Mouse (Mus musculus): ENCODE measurements around the gene Thap12. TPM values are rescaled to one million over a fixed set of nuclear protein-coding genes. Genes with fewer than 3 reads are reported as not detected.

The Thap12 gene
- 43.1 and 45.3 TPM in 2 replicates for polyA plus RNA-seq (2015; fragmentation: Nextera tagmentation; extraction: Ambion mirVana)

GRCm38 (mm10) chr7:98702283-98703240 is at the start of gene Thap12:
Gene Thap12 (plus strand): TSS chr7:98703103.
- Histone ChIP-seq H3K9me3 (replicated peaks) (no peaks in the 10 kb centered on the region), H3K27me3 (replicated peaks) (no peaks in the 10 kb centered on the region), H3K4me3 (replicated peaks) (peak within 1 kb of the TSS; percentile 78), H3K4me2 (peak within 1 kb of the TSS; percentile 73), H3K27ac (replicated peaks) (peak within 1 kb of the TSS; percentile 87), H3K9ac (replicated peaks) (peak within 1 kb of the TSS; percentile 74), H3K36me3 (no peaks in the 10 kb centered on the region), H3K4me1 (peaks cover 24% of the 10 kb centered on the region)
- WGBS: 2% methylated on average over 60 of the region's 65 CpGs
- ATAC-seq (ENCODE audit: low FRiP score): peak; percentile 98

DNA sequence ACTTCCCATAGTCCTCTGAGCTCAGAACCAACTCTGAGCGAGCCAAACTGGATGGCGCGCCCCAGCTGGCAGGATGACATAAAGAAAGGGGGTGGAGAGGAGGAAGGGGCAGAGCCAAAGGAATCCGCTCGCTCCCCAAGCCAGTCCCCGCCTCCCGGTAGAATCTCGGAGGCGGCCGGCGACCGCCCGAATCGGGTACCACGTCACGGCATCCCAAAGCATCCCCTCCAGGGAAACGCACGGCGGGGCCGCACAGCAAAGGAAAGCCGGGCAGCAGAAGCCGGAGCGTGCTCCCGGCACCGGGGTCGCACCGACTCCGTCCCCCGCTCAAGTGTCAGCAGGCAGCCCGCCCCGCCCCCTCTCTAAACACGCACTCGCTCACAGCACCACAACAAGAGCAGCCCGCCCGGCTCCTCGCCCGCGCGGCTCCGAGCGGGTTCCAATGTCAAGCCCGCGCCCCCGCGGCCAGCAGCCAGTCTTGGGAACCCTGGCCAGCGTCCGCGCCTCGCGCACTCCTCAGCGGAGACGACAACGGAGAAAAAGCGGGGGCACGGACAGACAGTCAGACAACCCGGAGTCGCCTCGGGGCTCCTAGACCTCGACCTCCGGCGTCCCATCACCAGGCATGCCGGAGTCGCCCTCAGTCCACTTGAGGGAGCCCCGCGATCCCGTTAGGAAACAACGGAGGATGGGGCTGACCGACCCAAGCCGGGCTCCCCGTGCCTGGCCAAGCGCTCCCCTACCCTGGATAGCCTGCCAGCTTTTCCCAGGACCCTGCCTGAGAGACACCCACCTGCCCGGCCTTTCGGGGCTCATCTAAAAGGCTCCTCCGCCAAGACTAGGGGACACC is 47.0 kb upstream of the Thap12 start:
- ATAC-seq (ENCODE audit: low FRiP score): peak; percentile 80
- Histone ChIP-seq H3K4me3 (replicated peaks) (peak overlapping the region; percentile 95), H3K9me3 (replicated peaks) (no peaks in the 10 kb centered on the region), H3K27me3 (replicated peaks) (no peaks in the 10 kb centered on the region), H3K27ac (replicated peaks) (peak overlapping the region; percentile 96), H3K36me3 (no peaks in the 10 kb centered on the region), H3K4me2 (peak overlapping the region; percentile 75), H3K9ac (replicated peaks) (peak overlapping the region; percentile 82), H3K4me1 (peaks cover 37% of the 10 kb centered on the region)
- WGBS: under 1% methylated on average over 73 of the region's 74 CpGs

DNA sequence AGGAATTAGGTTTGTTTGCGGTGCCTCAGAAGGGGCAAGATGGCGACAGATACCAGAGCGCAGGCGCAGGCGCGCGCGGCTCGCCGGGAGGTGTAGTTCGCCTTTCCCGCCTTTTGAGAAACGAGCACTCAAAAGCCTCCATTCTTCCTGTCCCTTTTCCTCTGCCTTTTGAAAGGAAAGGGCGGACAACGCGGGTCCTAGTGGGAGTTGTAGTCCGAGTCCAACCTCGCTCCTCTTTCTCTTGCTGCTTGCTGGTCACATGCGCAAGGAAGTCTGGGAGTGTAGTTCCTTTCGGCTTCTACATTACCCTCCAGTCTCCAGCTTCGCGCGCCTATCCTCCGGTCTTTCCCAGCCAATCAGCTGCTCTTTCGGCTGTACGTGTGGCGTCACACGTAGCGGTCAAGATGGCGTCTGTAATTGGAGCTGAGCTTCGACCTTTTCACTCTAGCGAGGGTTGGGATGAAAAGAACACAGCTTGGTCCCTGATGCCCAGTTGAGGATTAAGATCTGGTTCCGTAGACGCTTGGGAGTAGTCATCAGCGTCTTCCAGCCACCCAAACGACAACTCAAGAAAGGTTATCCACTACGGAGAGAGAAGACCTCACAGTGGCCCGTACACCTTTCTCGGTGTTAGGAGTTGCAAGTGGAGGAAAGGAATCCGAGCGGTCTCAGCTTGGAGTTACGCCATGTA is 46.2 kb upstream of the Thap12 start, which contains the start of gene Emsy:
TSS of gene Emsy (minus strand) at position 253 of the 691 bp plus-strand sequence.
- H3K9me3 ChIP-seq (replicated peaks): no peaks in the 10 kb centered on the region
- peak within 1 kb of the TSS; percentile 77 for H3K4me2 ChIP-seq
- H3K4me3 ChIP-seq (replicated peaks): peak within 1 kb of the TSS; percentile 95
- no peaks in the 10 kb centered on the region for H3K27me3 ChIP-seq (replicated peaks)
- no peaks in the 10 kb centered on the region for H3K36me3 ChIP-seq
- H3K9ac ChIP-seq (replicated peaks): peak within 1 kb of the TSS; percentile 82
- WGBS: under 1% methylated on average over 42 of the region's 42 CpGs
- H3K4me1 ChIP-seq: peaks cover 37% of the 10 kb centered on the region
- ATAC-seq (ENCODE audit: low FRiP score): peak; percentile 96
- peak within 1 kb of the TSS; percentile 96 for H3K27ac ChIP-seq (replicated peaks)

DNA sequence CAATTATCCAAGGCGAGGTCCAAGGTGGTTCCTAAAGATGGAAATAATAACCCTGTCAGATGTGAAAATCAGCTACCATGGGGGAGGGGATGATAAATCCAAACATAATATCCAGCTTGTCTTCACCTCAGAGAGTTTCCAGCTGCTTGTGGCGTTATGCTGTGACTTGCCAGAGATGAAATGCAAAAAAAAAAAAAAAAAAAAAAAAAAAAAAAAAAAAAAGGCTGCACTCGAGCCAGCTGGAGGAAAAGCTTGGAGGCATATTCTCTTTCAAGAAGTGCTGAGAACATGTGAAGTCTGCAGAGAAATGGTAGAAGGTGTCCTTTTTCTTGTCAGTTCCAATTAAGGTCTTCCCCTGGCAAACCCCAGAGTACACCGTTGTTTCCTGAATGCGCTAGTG is 37.7 kb upstream of the Thap12 start:
- no peak for ATAC-seq (ENCODE audit: low FRiP score)
- no peaks in the 10 kb centered on the region for H3K36me3 ChIP-seq

DNA sequence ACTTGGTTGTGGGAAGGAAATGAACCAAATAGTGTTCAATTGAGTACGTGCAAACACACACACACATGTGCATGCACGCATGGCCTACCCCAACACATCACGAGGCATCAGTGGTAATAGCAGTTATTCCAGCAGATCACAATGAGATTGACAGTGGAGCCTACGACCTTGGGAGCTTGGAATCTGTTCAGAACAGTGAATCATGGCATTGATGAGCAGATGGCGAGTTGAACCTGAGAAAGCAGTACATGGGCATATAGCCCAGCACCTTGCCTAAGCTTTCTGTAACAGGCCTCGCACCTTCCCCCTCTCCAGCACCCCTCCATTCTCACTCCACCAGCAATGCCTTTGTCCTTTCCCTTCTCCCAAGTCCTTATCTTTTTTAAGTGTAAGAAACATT is 37.2 kb upstream of the Thap12 start:
- Histone ChIP-seq H3K9me3 (replicated peaks) (no peaks in the 10 kb centered on the region), H3K4me2 (no peak overlapping the region), H3K36me3 (no peaks in the 10 kb centered on the region), H3K27ac (replicated peaks) (no peak overlapping the region), H3K27me3 (replicated peaks) (no peaks in the 10 kb centered on the region), H3K9ac (replicated peaks) (no peak overlapping the region), H3K4me1 (no peaks in the 10 kb centered on the region), H3K4me3 (replicated peaks) (no peak overlapping the region)
- ATAC-seq (ENCODE audit: low FRiP score): no peak
- 92% methylated on average over 6 of the region's 6 CpGs for WGBS

More for the DNA sequence above, 37.7 kb upstream of the Thap12 start:
- no peak overlapping the region for H3K4me3 ChIP-seq (replicated peaks)
- no peak overlapping the region for H3K4me2 ChIP-seq
- 77% methylated on average over 5 of the region's 5 CpGs for WGBS
- no peak overlapping the region for H3K27ac ChIP-seq (replicated peaks)
- H3K9ac ChIP-seq (replicated peaks): no peak overlapping the region
- H3K9me3 ChIP-seq (replicated peaks): no peaks in the 10 kb centered on the region
- H3K27me3 ChIP-seq (replicated peaks): no peaks in the 10 kb centered on the region
- H3K4me1 ChIP-seq: no peaks in the 10 kb centered on the region

DNA sequence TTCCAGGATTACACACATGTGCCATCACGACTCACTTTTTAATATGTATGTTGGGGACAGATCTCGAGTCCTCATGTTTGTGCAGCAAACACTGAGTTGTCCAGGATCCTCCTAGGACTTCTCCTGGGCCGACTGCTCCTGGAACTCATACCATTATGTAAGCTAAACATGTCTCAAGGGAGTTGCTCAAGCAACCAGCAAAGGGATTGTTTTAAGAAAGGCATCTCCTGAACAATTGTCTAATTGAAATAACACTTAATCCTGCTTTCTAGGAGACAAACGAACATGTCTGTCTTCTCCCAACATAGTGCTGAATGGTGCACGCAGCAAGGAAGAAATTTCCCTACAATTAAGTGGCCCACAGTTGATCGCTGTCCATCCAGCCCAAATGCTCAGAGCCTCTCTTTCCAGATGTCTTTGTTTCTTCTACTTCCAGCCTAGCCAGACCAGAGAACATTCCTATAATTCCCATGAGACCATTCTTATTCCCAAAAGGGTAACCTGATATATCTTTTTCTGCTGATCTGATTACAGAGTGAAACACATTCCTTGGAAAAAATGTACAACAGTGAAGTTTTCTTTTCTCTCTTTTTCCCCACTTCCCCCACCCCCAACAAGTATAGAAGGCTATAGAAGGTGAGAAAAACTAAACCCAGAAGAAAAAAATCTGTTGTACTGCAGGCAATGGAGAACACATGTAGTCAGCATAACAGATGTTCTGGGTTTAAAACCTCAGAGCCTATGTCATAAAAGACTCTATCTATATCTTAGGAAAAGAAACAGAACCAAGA is 34.8 kb upstream of the Thap12 start:
- Histone ChIP-seq H3K4me1 (no peaks in the 10 kb centered on the region), H3K4me3 (replicated peaks) (no peak overlapping the region), H3K27me3 (replicated peaks) (no peaks in the 10 kb centered on the region), H3K36me3 (no peaks in the 10 kb centered on the region), H3K9ac (replicated peaks) (no peak overlapping the region), H3K27ac (replicated peaks) (no peak overlapping the region), H3K4me2 (no peak overlapping the region), H3K9me3 (replicated peaks) (no peaks in the 10 kb centered on the region)
- WGBS: 76% methylated on average over 6 of the region's 6 CpGs
- no peak for ATAC-seq (ENCODE audit: low FRiP score)

GRCm38 (mm10) chr7:98670831-98671230 is 32.1 kb upstream of the Thap12 start:
- no peak overlapping the region for H3K4me3 ChIP-seq (replicated peaks)
- H3K9ac ChIP-seq (replicated peaks): no peak overlapping the region
- WGBS: 96% methylated on average over 4 of the region's 4 CpGs
- no peaks in the 10 kb centered on the region for H3K4me1 ChIP-seq
- H3K36me3 ChIP-seq: no peaks in the 10 kb centered on the region
- no peaks in the 10 kb centered on the region for H3K27me3 ChIP-seq (replicated peaks)
- no peak overlapping the region for H3K4me2 ChIP-seq
- no peaks in the 10 kb centered on the region for H3K9me3 ChIP-seq (replicated peaks)
- ATAC-seq (ENCODE audit: low FRiP score): no peak
- H3K27ac ChIP-seq (replicated peaks): no peak overlapping the region

DNA sequence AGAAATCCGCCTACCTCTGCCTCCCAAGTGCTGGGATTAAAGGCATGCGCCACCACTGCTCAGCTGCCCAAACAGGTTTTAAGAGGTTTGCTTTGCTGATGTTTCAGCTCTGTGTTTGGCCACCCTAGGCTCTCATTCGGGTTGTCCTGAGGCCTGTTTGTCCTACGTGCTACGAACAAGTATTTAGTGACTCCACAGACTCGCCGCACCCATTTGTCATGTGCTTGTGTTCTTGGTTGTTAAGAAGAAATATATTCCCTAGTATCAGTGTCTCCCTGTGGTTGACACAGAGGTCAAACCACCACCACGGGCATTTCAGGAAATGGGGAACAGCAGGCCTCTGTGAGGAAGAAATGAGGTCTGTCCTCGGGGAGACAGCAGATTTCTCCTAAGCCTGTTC is 31.5 kb upstream of the Thap12 start:
- H3K9ac ChIP-seq (replicated peaks): no peak overlapping the region
- 69% methylated on average over 9 of the region's 9 CpGs for WGBS
- H3K9me3 ChIP-seq (replicated peaks): no peaks in the 10 kb centered on the region
- no peak overlapping the region for H3K4me3 ChIP-seq (replicated peaks)
- H3K4me2 ChIP-seq: no peak overlapping the region
- H3K27me3 ChIP-seq (replicated peaks): no peaks in the 10 kb centered on the region
- no peaks in the 10 kb centered on the region for H3K4me1 ChIP-seq
- no peak overlapping the region for H3K27ac ChIP-seq (replicated peaks)
- no peak for ATAC-seq (ENCODE audit: low FRiP score)
- no peaks in the 10 kb centered on the region for H3K36me3 ChIP-seq

GRCm38 (mm10) chr7:98672241-98672955 is 30.5 kb upstream of the Thap12 start:
- whole genome bisulfite sequencing: 70% methylated on average over 11 of the region's 11 CpGs
- no peak for ATAC-seq (ENCODE audit: low FRiP score)

DNA sequence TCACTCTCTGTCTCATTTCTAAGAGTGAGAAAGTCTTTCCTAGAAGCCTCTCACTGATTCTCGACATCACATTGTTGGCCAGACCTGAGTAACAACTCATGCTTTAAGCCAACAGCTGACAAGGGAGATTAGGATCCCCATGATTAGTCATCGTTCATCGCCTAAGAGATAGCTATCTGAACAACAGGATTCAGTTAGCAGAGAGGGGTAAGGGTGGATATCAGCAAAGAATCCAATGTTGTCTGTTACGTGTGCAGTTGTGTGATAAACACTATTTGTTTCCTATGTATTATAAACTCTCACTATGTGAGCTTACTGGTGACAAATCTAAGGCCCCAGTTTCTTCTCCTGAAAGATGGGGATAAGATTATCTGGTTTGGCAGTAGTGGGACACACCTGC is 28.6 kb upstream of the Thap12 start:
- Histone ChIP-seq H3K4me3 (replicated peaks) (no peak overlapping the region), H3K36me3 (no peaks in the 10 kb centered on the region), H3K27me3 (replicated peaks) (no peaks in the 10 kb centered on the region), H3K9me3 (replicated peaks) (no peaks in the 10 kb centered on the region), H3K9ac (replicated peaks) (no peak overlapping the region), H3K4me2 (no peak overlapping the region), H3K27ac (replicated peaks) (no peak overlapping the region), H3K4me1 (peaks cover 10% of the 10 kb centered on the region)
- no peak for ATAC-seq (ENCODE audit: low FRiP score)
- WGBS: 80% methylated on average over 4 of the region's 4 CpGs

More at GRCm38 (mm10) chr7:98672241-98672955, 30.5 kb upstream of the Thap12 start:
- no peaks in the 10 kb centered on the region for H3K4me1 ChIP-seq
- H3K27me3 ChIP-seq (replicated peaks): no peaks in the 10 kb centered on the region
- H3K9me3 ChIP-seq (replicated peaks): no peaks in the 10 kb centered on the region
- H3K9ac ChIP-seq (replicated peaks): no peak overlapping the region
- H3K4me3 ChIP-seq (replicated peaks): no peak overlapping the region
- H3K4me2 ChIP-seq: no peak overlapping the region
- no peaks in the 10 kb centered on the region for H3K36me3 ChIP-seq
- no peak overlapping the region for H3K27ac ChIP-seq (replicated peaks)

Data from neural tube, embryonic 15.5 days (tissue).